Mouse (Mus musculus) frontal cortex, adult (tissue): ENCODE results near the gene Spaca9.

ENCODE experiments used
- ATAC-seq: cut with Nextera tagmentation; 2 replicates; pipeline ENCODE4 v1.9.2; 2017; ENCODE audit warnings: mild to moderate bottlenecking, moderate library complexity, mixed read lengths; ENCODE audit not compliant: low TSS enrichment

Gene Spaca9

GRCm38 (mm10) chr2:28699361-28700335 lies at the start of gene Spaca9, which contains the start of gene Ak8:
Gene Spaca9 (minus strand): TSS chr2:28699727.
Gene Ak8 (plus strand): TSS chr2:28700164.
- peak; percentile 94 for ATAC-seq

GRCm38 (mm10) chr2:28747705-28748104 lies 48.2 kb upstream of the Spaca9 start:
- no peak for ATAC-seq

- ATAC-seq = no peak
Measured at GRCm38 (mm10) chr2:28746682-28747332, 47.3 kb upstream of the Spaca9 start.

- ATAC-seq = no peak
Measured at GRCm38 (mm10) chr2:28742701-28743100, 43.2 kb upstream of the Spaca9 start.

GRCm38 (mm10) chr2:28740159-28740558 lies 40.6 kb upstream of the Spaca9 start:
- ATAC-seq = no peak

GRCm38 (mm10) chr2:28737112-28737511 lies 37.6 kb upstream of the Spaca9 start:
- no peak for ATAC-seq

- no peak for ATAC-seq
Measured at GRCm38 (mm10) chr2:28730676-28731075, 31.1 kb upstream of the Spaca9 start.

GRCm38 (mm10) chr2:28727786-28728404 lies 28.4 kb upstream of the Spaca9 start:
- ATAC-seq = no peak

GRCm38 (mm10) chr2:28723912-28724311 lies 24.4 kb upstream of the Spaca9 start:
- no peak for ATAC-seq

- ATAC-seq = no peak
Measured at GRCm38 (mm10) chr2:28722419-28722818, 22.9 kb upstream of the Spaca9 start.

- no peak for ATAC-seq
Measured at GRCm38 (mm10) chr2:28713036-28713435, 13.5 kb upstream of the Spaca9 start.

GRCm38 (mm10) chr2:28706787-28707186 lies 7.3 kb upstream of the Spaca9 start:
- no peak for ATAC-seq

- no peak for ATAC-seq
Measured at GRCm38 (mm10) chr2:28706106-28706636, 6.6 kb upstream of the Spaca9 start.

- no peak for ATAC-seq
Measured at GRCm38 (mm10) chr2:28701646-28702262, 2.2 kb upstream of the Spaca9 start.

- ATAC-seq = no peak
Measured at GRCm38 (mm10) chr2:28698566-28698965, 961 bp downstream of the Spaca9 start.

- peak; percentile 38; the same call in 1 of the 2 replicates for ATAC-seq
Measured at GRCm38 (mm10) chr2:28692692-28693091, 6.8 kb downstream of the Spaca9 start.

GRCm38 (mm10) chr2:28688431-28688830 lies 11.1 kb downstream of the Spaca9 start:
- ATAC-seq = no peak

GRCm38 (mm10) chr2:28685895-28686294 lies 13.6 kb downstream of the Spaca9 start:
- ATAC-seq = peak; percentile 61; the same call in 1 of the 2 replicates

GRCm38 (mm10) chr2:28681718-28682117 lies 17.8 kb downstream of the Spaca9 start:
- peak; percentile 53; the same call in 1 of the 2 replicates for ATAC-seq

GRCm38 (mm10) chr2:28680710-28681109 lies 18.8 kb downstream of the Spaca9 start:
- ATAC-seq = no peak

GRCm38 (mm10) chr2:28676005-28676404 lies 23.5 kb downstream of the Spaca9 start:
- no peak for ATAC-seq
